Mouse (Mus musculus) heart, embryonic 10.5 days (tissue): ENCODE data around the gene Gtpbp6. TPM values are rescaled to one million over a fixed set of nuclear protein-coding genes. Genes with fewer than 3 reads are reported as not detected.
"Not testable (repeated sequence)": the region's sequence is repeated elsewhere in the genome, so short reads cannot be mapped to it uniquely, and the experiment has no call there.

Experiments
- DNase-seq: peaks from one replicate; pipeline ENCODE4 v3.0.0-alpha.2; 2017; ENCODE audit warnings: low spot score
- H3K27ac ChIP-seq: fragments of 300-500 bp; sonication (generic); 2 replicates; pipeline ENCODE4 v1.5.1; 2016; ENCODE audit warnings: mild to moderate bottlenecking
- H3K27me3 ChIP-seq: fragments of 300-500 bp; sonication (generic); 2 replicates; pipeline ENCODE4 v1.6.1; 2016; ENCODE audit warnings: mild to moderate bottlenecking; ENCODE audit not compliant: poor library complexity, insufficient read depth, severe bottlenecking
- H3K36me3 ChIP-seq: fragments of 300-500 bp; sonication (generic); 2 replicates; pipeline ENCODE4 v1.6.1; 2016; ENCODE audit warnings: mild to moderate bottlenecking, moderate library complexity
- H3K4me1 ChIP-seq: fragments of 300-500 bp; sonication (generic); 2 replicates; pipeline ENCODE4 v1.6.1; 2016; ENCODE audit warnings: mild to moderate bottlenecking
- H3K4me3 ChIP-seq: fragments of 300-500 bp; sonication (generic); 2 replicates; pipeline ENCODE4 v1.5.1; 2016; ENCODE audit warnings: mild to moderate bottlenecking, moderate library complexity
- H3K9me3 ChIP-seq: fragments of 300-500 bp; sonication (generic); 2 replicates; pipeline ENCODE4 v1.6.1; 2016; ENCODE audit warnings: mild to moderate bottlenecking, moderate library complexity
- WGBS: fragments of 180-500 bp; shearing (Covaris S2); methylation state at CpG from one replicate; pipeline ENCODE4 v1.1.7; 2016; 5-methylcytosine and 5-hydroxymethylcytosine counted together
- polyA plus RNA-seq: library from polyadenylated mRNA; unstranded; fragments of >200 nt; fragmentation: Nextera tagmentation; extraction: Ambion mirVana; gene quantifications from 2 replicates; pipeline ENCODE4 v1.2.1, GENCODE M21; 2016

The Gtpbp6 gene
- 25.0 and 33.9 TPM in 2 replicates for polyA plus RNA-seq

DNA sequence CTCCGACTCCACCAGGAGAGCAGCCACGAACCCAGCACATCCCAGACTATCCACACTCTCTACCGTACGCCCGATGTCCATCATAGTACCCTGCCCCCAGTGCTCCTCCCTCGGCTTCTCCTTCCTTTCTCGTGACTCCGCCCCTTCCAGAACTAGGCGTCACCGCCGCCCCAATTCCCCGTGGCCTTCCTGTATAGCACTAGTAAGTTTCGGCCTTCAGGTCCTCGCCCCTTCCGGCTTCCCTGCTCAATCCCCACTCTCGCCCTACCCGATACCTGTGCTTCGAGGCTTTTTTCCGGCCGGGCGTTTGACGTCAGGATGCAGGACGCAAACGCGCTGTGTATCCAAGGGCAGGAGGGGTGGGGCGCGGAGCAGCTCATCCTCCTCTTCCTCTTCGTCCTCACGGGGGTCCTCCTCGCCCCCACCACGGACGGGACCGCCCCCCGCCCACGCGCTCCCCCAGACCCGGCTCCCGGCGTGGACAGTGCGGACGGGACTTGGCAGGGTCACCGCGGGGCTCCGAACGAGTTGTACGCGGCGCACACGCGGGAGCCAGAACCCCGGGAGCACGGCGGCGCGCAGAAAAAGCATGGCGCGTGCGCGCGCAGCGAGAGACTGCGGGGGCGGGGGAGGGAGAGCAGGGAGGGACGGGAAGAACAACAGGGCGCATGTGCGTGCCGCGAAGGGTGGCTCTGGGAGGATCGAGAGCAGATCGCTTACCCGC lies at the start of gene Gtpbp6:
Gene Gtpbp6, minus strand, starts transcription at position 617 of the 724 bp plus-strand sequence.
- Histone ChIP-seq H3K4me1 (peaks cover 12% of the 10 kb centered on the region), H3K36me3 (peaks cover 43% of the 10 kb centered on the region), H3K27me3 (no peaks in the 10 kb centered on the region), H3K9me3 (no peaks in the 10 kb centered on the region), H3K27ac (peak within 1 kb of the TSS; percentile 99), H3K4me3 (peak within 1 kb of the TSS; percentile 94)
- DNase-seq: peak; percentile 99
- under 1% methylated on average over 70 of the region's 71 CpGs for WGBS

DNA sequence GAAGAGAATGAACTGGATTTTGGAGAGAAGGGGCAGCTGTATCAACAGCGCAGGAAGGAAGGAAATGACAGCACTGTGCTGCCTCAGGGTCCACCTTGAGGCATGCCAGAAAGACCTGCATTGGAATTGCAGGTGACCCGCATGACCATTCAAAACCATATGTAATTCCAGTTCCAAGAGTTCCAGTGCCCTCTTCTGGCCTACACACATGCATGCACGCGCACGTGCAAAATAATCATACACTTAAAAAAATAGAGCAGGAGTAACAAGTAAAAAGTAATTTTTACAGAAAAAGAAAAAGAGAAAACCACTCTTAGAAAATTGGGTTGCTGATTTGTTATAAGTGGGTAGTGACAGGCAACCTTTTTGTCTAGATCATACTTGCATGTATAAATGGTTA lies 35.0 kb upstream of the Gtpbp6 start:
- Histone ChIP-seq H3K27me3 (no peaks in the 10 kb centered on the region), H3K9me3 (no peaks in the 10 kb centered on the region), H3K4me1 (no peaks in the 10 kb centered on the region), H3K36me3 (peaks cover 80% of the 10 kb centered on the region), H3K27ac (no peak overlapping the region), H3K4me3 (no peak overlapping the region)
- 89% methylated on average over 5 of the region's 5 CpGs for WGBS
- DNase-seq: no peak

DNA sequence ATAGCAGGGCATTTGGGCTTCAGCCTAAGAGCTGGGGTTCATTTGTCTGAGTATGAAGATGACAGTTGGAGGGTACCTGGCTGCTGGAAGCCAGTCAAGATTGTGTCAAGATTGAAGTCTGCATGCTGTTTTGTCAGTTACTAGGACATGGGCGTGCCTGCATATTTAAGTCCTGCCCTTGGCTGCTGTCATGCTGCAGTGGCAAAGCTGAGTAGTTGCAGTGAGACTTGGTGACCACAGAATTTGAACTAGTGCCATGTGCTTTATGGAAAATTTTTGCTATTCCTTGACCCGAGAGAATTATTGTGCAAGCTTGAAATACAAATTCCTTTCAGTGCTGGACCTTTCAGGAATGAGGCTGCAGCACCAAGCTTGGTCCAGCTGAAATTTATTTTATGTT lies 34.3 kb upstream of the Gtpbp6 start:
- Histone ChIP-seq H3K4me3 (no peak overlapping the region), H3K27ac (no peak overlapping the region), H3K27me3 (no peaks in the 10 kb centered on the region), H3K4me1 (0 out of 2 replicates have a peak, but pooled peaks cover 3% of the 10 kb centered on the region), H3K36me3 (peaks cover 75% of the 10 kb centered on the region), H3K9me3 (no peaks in the 10 kb centered on the region)
- 84% methylated on average over 2 of the region's 2 CpGs for whole genome bisulfite sequencing
- DNase-seq: no peak

DNA sequence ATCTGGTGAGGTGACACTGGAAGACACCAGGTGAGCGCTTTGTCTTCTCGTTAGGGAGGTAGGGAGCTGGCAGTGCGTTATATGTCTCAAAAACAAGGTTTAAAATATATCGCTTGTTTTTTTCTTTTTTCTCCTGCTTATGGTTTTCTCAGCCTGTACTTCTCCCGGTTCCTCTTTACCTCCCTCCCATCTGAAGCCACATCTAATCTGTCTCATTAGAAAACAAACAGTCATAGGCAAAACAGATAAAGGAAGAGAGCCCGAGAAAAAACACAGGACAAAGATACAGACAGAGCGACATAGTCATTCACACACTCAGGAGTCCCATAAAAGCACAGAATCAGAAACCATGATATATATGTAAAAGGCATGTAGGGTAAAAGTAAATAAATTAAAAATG lies 32.4 kb upstream of the Gtpbp6 start:
- Histone ChIP-seq H3K27ac (no peak overlapping the region), H3K9me3 (no peaks in the 10 kb centered on the region), H3K4me3 (no peak overlapping the region), H3K4me1 (0 out of 2 replicates have a peak, but pooled peaks cover 3% of the 10 kb centered on the region), H3K27me3 (no peaks in the 10 kb centered on the region), H3K36me3 (peaks cover 57% of the 10 kb centered on the region)
- WGBS: 82% methylated on average over 7 of the region's 7 CpGs
- no peak for DNase-seq

DNA sequence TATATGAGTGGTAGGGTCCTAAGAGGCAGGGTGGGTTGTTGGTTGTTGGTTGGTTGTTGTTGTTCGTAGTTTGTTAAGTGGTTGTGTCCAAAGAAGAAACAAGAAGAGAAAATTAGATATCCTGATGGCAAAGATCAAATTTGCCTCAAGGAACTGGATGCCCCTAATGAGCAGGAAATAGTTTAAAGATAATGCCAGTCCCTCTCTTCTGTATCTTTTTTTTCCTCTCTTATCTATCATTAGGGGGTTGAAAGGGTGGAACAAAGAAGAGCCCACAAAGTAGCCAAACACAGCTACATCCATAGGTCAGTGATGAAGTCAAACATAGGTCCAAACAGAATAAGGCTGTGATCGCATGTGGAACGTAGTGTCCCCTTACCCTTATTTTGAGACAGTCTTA lies 31.3 kb upstream of the Gtpbp6 start:
- Histone ChIP-seq H3K27ac (no peak overlapping the region), H3K27me3 (no peaks in the 10 kb centered on the region), H3K4me1 (0 out of 2 replicates have a peak, but pooled peaks cover 3% of the 10 kb centered on the region), H3K36me3 (peaks cover 46% of the 10 kb centered on the region), H3K9me3 (no peaks in the 10 kb centered on the region), H3K4me3 (no peak overlapping the region)
- 84% methylated on average over 3 of the region's 3 CpGs for WGBS
- DNase-seq: no peak

DNA sequence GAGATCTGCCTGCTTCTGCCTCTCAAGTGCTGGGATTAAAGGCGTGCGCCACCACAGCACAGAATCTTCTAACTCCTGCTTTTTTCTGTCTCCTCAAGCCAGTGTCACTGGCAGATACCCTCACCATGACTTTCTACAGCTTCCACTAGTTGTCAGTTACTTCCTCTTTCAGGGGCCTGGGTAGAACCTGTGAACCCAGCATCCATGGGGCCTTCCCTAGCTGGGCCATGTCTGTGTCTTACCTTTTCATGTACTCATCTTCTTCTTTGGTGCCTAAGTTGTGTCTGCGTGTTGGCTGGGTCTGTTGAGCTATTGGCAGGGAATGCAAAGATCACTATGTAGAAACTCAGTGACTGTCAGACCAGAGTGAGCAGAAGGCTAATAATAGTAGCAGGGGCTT lies 29.8 kb upstream of the Gtpbp6 start:
- Histone ChIP-seq H3K27ac (no peak overlapping the region), H3K27me3 (no peaks in the 10 kb centered on the region), H3K9me3 (0 out of 2 replicates have a peak, but pooled peaks cover 5% of the 10 kb centered on the region), H3K36me3 (peaks cover 34% of the 10 kb centered on the region), H3K4me1 (0 out of 2 replicates have a peak, but pooled peaks cover 3% of the 10 kb centered on the region), H3K4me3 (no peak overlapping the region)
- no peak for DNase-seq
- WGBS: over 99% methylated on average over 3 of the region's 3 CpGs

DNA sequence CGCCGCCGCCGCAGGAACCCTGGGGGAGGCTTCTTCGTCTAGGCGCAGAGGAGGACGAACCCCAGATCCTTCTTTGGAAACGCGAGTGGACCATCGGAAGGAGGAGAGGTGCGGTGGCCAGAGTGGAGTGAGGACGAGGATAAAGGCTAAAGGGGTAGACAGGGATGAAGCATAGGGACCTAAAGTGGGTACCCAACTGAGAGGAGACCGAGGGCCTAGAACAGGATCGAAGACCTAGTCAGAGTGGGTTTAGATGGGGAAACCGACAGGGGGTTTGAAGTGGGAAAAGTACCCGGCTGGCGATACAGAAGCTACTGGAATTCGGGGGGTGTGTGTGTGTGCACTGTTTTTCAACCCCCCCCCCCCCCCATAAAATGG lies 28.1 kb upstream of the Gtpbp6 start:
- Histone ChIP-seq H3K27ac (peak overlapping the region; percentile 84), H3K4me1 (0 out of 2 replicates have a peak, but pooled peaks cover 3% of the 10 kb centered on the region), H3K4me3 (peak overlapping the region; percentile 84), H3K36me3 (peaks cover 19% of the 10 kb centered on the region), H3K9me3 (0 out of 2 replicates have a peak, but pooled peaks cover 5% of the 10 kb centered on the region), H3K27me3 (no peaks in the 10 kb centered on the region)
- DNase-seq: no peak
- 8% methylated on average over 18 of the region's 18 CpGs for WGBS

DNA sequence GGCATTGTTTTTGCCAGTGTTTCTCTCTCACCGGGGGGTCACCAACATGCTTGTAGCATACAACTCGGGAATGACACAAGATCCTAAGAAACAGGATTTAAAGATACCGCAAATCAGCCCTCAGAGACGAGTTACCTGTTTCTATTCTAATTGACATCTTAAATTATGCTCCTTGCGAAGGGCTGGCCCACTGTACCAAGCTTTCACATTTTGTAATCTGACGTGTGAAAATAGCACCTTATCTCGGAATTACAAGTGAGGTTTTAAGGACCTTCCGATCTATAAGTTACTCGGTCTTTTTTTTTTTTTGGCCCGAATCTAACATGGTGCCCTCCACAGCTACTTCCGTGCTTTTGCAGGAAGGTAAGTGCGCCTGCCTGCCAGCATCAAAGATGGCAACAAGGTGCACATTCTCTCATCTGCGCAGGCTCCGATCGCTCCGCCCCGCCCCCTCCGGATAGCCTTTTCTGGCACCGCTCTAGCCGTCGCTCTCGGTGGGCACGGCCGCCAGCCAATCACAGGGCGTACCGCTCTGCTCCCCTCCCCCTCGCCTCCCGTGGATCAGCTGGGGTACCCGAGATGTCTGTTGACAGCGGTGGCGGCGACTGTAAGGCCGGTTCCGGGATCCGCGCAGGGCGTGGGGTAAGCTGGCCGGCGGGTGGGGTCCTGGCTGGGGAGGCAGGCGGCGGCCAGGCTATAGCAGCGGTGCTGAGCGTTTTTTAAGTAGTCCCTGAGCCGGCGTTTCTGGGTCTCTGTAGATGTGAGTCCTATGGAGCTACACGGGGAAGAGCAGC lies 27.5 kb upstream of the Gtpbp6 start, which contains the start of gene Chfr:
Gene Chfr, plus strand, starts transcription at position 550 of the 794 bp plus-strand sequence.
- peaks cover 16% of the 10 kb centered on the region for H3K36me3 ChIP-seq
- H3K9me3 ChIP-seq: 0 out of 2 replicates have a peak, but pooled peaks cover 5% of the 10 kb centered on the region
- no peaks in the 10 kb centered on the region for H3K27me3 ChIP-seq
- peak within 1 kb of the TSS; percentile 84 for H3K4me3 ChIP-seq
- H3K27ac ChIP-seq: peak within 1 kb of the TSS; percentile 84
- DNase-seq: peak; percentile 100
- WGBS: 4% methylated on average over 46 of the region's 46 CpGs
- H3K4me1 ChIP-seq: 0 out of 2 replicates have a peak, but pooled peaks cover 3% of the 10 kb centered on the region

DNA sequence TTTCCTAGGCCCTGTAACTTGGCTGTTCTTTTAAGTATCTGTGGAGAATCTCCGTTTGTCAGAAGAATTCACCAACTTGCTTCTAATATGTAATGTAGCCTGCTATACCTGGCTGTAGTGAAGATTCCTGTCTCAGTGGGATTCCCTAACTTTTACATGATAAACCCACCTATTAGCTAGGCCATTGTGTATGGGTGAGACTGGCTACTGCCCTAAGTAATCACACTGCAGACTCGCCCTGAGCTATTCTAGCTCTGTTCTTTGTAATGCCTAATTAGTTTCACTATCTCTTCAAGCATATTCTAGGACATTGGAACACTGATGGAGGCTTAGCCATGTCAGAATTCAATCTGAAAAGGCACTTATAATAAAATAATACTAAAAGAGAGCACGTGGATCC lies 14.4 kb upstream of the Gtpbp6 start:
- 75% methylated on average over 3 of the region's 3 CpGs for WGBS

DNA sequence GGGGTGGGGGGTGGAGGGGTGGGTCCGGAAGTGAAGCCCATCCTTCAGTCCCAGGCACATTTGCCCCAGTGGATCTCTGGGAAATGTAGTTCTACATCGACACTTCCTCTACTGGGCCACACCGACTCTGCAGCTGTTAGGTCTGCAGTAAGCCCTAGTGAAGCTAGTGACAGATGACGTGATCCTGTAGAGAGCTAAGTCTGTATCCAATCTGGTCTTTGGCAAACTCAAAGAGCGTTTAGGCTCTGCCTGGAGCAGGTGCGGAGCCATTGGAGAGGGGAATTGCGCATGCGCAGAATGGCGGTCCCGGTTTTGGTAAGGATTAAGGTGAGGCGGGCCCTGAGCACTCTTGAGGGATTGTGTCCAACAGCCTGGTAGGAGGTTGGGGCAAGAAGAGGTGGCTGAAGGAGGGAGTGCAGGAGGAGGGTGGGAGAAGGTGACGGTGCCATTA lies 2.0 kb upstream of the Gtpbp6 start, which contains the start of gene Zfp605:
Gene Zfp605, plus strand, starts transcription at position 102 of the 451 bp plus-strand sequence.
- Histone ChIP-seq H3K4me1 (peaks cover 12% of the 10 kb centered on the region), H3K9me3 (no peaks in the 10 kb centered on the region), H3K36me3 (peaks cover 35% of the 10 kb centered on the region), H3K27me3 (no peaks in the 10 kb centered on the region), H3K27ac (peak within 1 kb of the TSS; percentile 90), H3K4me3 (peak within 1 kb of the TSS; percentile 73)
- DNase-seq: peak; percentile 93
- whole genome bisulfite sequencing: under 1% methylated on average over 12 of the region's 12 CpGs

More for the DNA sequence above, 14.4 kb upstream of the Gtpbp6 start:
- H3K4me1 ChIP-seq, H3K9me3 ChIP-seq, DNase-seq, H3K4me3 ChIP-seq, H3K27ac ChIP-seq, H3K27me3 ChIP-seq: not testable (repeated sequence)
- peaks cover 58% of the 10 kb centered on the region for H3K36me3 ChIP-seq

DNA sequence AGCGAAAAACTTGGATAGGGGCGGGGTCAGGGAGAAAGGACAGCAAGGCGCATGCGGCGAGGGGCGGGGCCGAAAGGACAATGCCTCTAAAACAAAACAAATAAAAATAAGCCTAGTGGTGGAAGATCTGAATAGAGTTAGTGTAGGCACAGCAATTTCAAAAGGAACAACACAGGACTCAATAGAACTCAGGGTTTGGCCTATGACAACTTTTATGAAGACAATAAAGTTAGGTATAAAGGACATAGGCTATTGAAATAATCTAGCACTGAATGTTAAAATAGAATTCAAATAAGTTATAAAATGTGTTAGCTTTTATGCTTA lies 270 bp upstream of the Gtpbp6 start:
- peak overlapping the region; percentile 99 for H3K27ac ChIP-seq
- no peaks in the 10 kb centered on the region for H3K9me3 ChIP-seq
- DNase-seq: no peak
- peaks cover 12% of the 10 kb centered on the region for H3K4me1 ChIP-seq
- H3K27me3 ChIP-seq: no peaks in the 10 kb centered on the region
- peak overlapping the region; percentile 94 for H3K4me3 ChIP-seq
- peaks cover 42% of the 10 kb centered on the region for H3K36me3 ChIP-seq
- under 1% methylated on average over 7 of the region's 7 CpGs for WGBS

DNA sequence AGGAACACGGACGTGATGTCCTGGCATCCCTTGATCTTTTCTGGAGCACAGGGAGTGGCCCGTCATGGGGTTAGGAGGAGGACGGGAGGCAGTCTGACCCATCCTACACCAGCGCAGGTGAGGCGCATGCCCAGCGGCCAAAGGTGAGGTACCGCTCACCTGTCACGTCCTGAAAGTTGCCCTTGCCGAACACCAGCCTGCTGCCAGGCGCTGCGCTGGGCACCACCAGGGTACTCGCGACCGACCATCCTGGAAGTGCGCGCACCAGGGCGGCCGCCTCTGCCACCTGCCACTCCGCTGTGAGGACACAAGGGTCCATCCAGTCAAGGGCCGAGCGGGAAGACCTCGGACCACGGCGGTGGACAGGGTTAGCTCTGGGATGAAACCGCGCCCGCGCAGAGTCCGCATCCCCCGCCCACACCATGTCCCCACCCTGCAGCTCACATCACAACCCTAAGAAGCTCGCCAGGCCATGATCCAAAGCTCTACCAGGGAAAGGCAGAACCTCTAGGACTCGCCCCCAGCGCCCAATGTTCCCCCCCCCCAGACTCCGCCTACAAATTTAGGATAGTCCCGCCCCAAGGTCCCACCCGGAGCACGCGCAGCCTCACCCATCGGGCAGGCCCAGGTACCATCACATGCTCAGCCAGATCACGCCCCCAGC lies 964 bp downstream of the Gtpbp6 start:
- Histone ChIP-seq H3K36me3 (peaks cover 44% of the 10 kb centered on the region), H3K9me3 (no peaks in the 10 kb centered on the region), H3K27me3 (0 out of 2 replicates have a peak, but pooled peaks cover 3% of the 10 kb centered on the region), H3K27ac (peak overlapping the region; percentile 99), H3K4me1 (peaks cover 15% of the 10 kb centered on the region), H3K4me3 (peak overlapping the region; percentile 94)
- DNase-seq: no peak
- 16% methylated on average over 40 of the region's 41 CpGs for WGBS
